Mouse (Mus musculus) stomach, postnatal 0 days (tissue): ENCODE measurements at regions not wholly inside any gene's neighbourhood (a gene's known extent, or its start where the extent isn't known, plus 50 kb on each side); places are given as distances from the start of the nearest gene placed in this dataset.

Experiments
- CTCF ChIP-seq: IDR thresholded peaks from 2 replicates; pipeline ENCODE4 v1.5.1; 2016; ENCODE audit warnings: antibody characterized with exemption, low read depth, mild to moderate bottlenecking, moderate library complexity
- EP300 ChIP-seq: optimal IDR thresholded peaks from 2 replicates; pipeline ENCODE3; 2016; ENCODE audit warnings: antibody characterized with exemption

- TF ChIP-seq EP300 (no peak), CTCF (no peak)
Observed at GRCm38 (mm10) chr15:68506093-68506492, 2005.4 kb upstream of the Lrrc6 start.
